Mouse (Mus musculus): ENCODE measurements around the gene Syngap1.

Syngap1 gene

DNA sequence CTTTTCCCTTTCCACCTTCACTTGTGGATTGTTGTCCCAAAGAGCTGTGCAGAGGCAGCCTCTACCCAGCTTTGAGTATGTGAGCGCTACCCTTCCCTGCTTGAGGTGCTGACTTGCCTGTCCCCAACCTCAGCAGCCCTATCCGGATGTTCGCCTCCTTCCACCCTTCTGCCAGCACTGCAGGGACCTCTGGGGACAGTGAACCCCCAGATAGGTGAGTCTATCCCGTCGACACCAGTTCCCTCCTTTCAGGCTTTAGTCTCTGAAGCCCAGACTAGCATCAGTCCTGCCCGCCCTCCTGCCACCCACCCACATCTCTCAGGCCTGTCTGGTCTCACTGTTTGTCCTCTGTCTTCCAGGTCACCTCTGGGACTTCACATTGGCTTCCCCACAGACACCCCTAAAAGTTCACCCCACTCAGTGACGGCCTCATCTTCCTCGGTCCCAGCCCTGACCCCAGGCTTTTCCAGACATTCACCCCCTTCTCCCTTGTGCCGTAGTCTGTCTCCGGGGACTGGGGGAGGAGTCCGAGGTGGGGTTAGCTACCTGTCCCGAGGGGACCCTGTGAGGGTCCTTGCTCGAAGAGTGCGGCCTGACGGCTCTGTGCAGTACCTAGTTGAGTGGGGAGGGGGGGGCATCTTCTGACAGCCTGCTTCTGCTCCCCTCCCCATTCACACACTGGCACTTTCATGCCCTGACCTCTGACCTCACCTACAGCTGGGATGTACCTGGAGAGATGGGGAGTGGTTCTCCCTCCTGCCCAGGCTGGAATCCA, 3.9 kb upstream of the Syngap1 start:
- no peak for DNase-seq (ENCODE audit: low spot score)

DNA sequence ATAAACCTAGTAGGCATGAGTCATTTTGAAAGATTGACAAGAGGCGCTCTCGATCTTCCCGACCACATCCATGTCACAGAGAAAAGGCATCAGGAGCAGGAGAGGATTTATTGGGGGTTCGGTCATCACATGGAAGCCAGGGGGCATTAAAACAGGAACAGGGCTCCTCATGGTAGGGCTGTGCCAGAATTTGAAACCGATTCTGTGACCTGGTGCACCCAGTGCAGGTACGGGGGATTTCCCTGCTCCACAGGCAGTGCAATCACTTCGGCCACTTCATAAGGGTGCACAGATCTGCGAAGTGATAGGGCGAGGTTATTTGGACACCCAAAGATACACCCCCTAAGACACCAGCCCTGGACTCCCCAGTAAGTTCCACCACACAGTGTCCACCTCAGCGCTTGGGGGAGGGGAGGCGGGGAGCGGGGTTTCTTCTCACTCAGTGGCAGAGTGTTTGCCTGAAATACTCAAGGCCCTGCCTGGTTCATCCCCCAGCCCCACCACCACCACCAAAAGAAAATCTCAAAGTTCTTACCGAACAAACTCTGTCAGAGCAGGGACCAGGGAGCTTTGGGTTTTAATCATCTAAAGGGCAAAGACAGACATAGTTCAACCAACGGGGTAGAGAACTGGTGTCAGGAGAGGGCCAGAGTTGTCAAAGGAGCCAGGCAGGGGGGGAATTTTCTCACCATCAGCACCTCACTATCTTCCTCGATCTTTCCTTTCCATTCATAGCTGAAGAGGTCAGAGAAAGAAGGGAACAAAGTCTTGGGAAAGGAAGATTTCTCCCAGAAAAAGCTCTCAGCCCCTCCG, 3.0 kb upstream of the Syngap1 start:
- no peak for DNase-seq (ENCODE audit: low spot score)

DNA sequence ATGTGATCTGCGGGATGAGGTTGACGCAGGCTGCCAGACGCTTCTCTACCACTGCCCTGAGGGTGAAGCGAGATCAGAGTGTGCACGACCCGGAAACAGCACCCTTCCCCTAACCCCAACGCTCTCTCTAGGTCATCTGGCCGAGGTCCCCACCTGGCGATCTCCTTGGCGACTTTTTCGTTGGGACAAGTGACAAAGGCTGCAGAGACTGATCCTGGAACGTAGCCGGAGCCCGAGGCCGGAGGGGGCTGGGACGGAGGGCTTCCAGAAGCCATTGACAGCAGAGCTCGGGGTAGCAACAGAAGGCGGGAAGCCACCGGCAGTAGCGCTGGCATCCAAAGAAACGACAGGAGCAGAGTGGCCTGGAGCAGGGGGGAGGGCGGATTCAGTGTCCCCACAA, 2.3 kb upstream of the Syngap1 start:
- no peak for DNase-seq (ENCODE audit: low spot score)

DNA sequence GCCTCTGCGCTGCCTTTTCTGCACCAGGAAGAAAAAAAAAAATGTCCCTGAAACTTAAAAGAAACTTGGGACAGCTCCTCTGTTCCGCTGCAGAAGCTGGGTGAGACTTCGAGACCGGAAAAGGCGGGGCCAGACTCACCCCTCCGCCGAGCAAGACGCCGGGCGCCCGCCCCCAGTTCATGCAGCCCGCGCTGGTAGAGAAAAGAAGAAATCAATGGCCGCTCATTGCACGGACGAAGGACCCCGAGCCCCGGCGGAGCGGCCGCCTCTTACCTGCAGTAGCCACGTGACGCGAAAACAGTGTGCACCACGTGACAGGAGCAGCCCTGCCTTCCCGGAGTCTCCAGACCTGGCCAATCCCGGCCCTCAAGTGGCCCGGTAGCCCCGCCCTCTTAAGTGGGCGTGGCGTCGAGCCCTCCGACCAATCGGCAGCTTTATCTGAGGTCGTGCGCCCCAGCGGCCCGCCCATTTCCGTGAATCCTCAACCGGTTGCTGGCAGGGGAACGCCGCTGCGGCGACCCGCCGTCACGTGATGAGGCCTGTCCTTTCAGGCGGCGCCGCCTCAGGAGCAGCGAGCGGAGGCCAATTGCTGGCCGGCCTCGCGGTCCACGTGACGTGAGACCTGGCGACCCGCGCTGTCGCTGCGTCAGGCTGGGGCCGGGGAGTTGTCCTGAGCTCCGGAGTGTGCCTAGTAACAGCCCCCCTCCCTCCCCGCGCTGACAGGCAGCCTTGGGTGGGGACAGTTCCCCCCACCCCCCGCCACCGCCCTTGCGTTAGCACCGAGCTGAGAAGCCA, 1.7 kb upstream of the Syngap1 start, which contains the start of gene Cuta:
Gene Cuta (minus strand): TSS at position 392 of the 795 bp plus-strand sequence.
- DNase-seq (ENCODE audit: low spot score): peak; percentile 100

DNA sequence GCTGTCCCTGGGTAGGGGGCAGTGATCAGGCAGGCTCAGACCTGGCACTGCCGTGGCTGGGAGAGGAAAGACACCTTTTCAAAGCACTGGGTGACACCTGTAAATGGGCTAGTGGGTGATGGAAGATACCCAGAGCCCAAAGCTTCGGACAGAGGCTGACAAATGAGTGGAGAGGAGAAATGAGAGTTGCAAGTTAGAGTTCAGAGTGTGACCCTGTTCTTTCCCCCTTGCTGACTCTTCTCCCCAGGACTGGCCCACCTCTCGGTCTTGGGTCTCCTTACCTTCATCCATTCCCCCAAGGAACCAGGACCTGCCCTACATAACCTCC, 1.1 kb upstream of the Syngap1 start:
- DNase-seq (ENCODE audit: low spot score): no peak

DNA sequence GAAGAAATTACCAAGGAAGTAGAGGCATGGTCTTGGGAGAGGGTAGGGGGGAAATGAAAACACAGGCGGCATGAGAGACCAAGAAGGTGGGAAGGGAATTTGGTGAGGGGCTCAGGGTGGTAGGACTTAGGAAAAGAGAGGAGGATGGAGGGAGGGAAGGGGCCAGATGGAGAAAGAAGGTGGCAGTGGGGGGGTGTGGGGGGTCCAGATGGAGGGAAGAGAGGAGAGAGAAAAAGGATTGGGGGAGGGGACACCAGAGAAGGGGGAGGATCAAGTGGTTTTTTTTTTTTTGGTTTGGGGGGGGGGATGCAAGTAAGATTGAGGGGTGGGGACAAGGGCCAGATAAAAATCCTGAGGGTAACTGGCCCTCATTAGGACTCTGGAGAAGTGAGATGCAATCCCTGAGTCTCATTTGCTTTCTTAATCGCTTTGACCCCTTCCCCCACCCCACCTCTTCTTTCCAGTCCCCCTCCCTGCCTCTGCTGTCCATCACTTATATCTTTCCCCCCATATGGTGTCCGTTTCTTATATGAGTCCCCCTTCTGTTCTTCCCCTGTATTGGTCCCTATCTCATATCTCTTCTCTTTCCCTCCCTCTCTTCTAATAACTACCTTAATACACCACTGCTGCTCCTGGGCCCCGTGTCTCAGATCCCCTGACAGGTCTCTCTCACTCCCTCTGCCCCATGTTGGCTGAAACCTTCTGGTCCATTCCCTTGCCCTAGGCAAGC, 953 bp downstream of the Syngap1 start:
- DNase-seq (ENCODE audit: low spot score): no peak

DNA sequence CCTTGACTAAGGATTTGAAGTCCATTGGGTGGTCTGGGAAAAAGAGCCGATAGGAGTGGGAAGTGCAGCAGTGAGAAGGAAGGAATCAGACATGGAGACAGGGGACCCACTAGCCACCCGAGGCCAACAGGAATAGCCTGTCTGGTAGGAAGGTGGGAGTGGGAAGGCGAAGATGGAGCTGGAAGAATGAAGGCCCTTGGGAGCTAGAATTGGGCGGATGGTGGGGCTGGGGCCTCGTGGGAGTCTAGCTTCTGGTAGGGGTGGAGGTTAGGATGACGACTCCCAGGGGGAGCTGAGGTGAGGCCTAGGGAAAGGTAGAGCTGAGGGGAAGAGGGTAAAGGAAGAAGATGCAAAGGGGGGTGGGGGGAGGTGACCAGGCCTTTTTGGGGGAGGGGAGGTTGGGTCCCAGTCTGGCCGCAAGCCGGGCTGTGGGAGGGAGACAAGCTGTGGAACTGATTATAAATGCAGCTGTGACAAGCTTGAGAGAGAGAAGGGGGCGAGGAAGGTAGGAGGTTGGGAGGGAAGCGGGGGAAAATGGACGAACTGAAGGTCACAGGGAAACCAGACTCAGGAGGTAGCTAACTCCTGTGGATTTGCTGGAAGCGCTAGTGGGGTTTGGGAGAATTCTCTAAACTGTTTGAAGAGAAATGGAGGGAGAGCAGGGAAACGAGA, 4.9 kb downstream of the Syngap1 start:
- DNase-seq (ENCODE audit: low spot score): no peak

DNA sequence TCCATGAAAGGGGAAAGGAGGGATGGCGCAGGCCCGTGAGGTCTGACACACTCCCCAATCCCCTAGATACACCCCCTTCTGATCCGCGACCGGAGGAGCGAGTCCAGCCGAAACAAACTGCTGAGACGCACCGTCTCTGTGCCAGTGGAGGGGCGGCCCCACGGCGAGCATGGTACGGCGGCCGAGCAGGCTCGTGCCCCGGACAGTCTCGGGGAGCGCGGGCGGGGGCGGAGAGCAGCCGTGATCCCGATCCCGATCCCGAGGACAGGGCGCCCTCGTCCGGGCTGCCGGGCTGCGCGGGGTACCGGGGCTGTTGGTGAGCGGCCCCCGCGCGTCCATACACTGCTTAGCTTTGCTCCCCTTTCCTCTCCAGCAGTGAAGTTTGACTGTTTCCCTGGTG, 5.5 kb downstream of the Syngap1 start:
- DNase-seq (ENCODE audit: low spot score): peak; percentile 75

DNA sequence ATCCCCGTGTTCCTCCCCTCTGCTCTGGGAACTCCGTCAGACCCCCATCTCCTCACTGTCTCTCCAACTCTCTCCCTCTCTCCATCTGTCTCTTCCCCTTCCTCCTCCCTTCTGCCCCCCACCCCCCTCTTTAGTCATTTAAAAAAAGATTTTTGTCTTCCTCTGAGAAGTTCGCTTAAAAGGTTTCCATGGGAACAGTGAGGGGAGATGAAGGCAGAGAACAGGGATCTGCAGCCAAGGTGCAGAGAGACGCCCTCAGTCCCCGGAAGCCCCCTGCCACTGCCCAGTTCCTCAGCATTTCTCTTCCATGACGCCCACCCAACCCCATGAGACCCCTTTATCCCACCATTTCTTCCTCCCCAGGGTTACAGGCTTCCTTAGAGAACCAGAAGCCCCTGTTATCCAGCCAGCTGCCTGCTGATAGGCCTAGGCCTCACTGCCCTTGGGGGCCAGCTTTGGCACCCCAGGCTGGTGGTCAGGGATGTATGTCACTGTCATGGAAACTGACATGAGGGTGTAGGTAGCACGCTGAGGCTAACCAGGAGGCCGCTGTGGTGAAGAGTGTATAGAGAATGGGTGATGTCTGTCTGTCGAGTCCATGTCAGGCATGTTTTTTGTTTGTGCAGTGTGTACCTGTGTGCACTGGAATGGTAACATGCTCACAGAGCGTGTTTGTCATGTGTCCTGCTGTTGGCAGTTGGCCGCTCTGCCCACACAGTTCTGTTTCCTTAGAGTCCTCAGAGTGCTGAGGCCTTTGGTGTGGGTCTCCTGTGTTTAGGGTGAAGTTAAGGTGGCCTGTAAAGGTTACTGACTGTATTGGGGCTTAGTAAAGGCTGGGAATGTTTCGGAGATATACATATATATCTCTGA, 6.4 kb downstream of the Syngap1 start:
- no peak for DNase-seq (ENCODE audit: low spot score)

DNA sequence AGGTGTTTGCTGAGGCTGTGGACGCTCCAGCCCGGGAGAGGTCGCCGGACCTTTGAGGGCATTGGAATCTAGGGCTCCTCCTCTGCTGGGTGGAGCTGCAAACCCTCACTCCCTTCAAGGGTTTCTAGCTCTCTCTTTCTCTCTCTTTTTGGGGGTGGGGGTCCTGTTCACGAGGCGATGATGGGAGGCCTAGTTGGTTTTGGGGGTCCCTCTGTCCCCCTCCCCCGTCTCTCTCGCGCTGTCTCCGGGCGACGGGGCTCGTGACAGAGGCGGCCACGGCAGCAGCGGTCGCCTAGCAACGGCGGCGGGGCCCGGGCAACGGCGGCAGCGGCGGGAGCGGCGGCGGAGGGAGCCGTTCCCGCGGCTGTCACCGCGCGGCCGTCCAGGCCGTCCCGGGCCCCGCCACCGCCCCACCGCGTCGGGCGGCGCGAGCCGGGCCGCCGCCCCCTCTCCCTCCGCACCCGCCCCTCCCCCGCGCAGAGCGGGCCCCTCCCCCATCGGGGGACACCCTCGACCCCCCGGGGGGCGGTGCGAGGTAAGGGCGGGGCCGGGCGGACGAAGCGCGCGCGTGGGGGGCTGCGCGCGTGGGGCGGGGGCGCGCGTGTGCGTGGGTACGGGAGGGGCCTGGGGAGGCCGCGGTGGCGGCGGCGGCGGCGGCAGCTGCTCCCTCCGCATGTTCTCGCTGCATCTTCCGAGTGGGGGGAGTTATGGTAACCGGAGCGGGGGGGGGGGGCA, 7.4 kb downstream of the Syngap1 start:
- DNase-seq (ENCODE audit: low spot score): no peak

DNA sequence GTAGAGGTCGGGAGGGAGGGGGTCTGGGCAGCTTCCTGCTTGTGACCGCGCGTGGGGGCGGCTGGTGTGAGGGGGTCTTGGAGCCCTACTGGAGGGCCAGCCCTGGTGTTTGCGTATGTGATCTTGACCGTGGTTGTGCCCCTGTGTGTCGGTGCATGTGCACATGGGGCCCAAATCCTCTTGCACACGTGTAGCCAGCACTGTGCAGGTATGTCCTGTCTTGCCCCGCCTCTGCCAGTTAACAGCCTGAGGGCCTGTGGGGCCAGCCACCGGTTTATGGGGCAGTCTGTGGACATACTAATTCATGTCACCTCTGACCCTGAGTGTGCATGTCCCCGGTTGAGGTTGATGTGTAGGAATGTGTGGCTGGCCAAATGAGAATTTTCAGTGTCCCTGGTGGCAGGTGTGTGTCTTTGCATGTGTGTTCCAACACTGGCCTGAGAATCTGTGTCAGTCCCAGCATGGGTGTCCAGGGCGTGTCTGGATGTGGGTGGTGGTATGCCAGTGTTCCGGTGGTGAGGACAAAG, 8.1 kb downstream of the Syngap1 start:
- DNase-seq (ENCODE audit: low spot score): no peak

DNA sequence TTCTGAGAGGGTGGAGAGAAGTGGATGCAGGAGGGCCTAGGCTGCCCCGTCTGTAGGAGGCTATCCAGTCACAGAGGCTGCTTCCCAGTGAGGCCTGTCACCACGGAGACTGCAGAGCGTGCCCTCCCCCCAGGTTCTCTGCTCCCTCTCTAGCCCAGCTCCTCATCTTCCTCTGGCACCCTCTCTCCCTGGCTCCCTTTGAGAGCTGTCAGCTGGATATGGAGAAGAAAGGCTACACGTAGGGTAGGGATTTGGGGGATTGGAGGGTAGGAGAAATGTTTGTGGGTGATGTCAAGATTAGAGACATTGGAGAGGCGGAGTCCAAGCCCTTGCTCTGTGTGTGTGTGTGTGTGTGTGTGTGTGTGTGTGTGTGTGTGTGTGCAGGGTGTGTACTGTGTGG, 8.8 kb downstream of the Syngap1 start:
- DNase-seq (ENCODE audit: low spot score): no peak

DNA sequence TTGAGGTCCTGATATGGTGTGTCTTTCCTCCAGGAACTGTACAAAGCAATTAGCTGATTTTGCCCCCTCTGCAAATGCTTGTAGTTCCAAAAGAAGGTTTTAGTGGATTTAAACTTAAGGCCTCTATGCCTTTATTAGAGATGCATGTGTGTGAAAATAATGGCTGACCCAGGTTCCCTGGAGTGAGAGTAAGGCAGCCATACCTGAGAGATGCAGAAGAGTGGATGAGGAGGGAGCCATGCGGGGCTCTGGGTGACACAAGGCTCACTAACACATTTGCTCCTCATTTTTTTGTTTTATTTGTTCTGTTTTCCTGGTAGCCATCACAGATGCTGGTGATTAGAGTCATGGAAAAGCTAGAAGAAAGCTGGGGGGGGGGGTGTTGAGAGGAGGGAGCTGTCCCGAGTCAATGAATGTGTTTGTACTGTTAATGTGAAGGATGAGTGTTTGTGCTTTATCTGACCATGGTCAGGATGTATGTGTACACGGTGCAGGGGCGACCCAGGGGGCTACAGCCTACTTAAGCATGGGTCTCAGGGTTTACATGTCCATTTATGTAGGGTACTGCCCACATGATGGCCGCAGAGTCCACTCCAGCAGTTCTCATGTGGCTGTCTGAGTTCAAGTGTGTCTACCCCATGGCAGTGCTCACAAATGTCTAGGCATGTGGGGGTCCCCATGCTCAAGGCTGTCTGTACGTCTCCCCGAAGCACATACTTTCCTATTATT, 9.7 kb downstream of the Syngap1 start:
- DNase-seq (ENCODE audit: low spot score): no peak

DNA sequence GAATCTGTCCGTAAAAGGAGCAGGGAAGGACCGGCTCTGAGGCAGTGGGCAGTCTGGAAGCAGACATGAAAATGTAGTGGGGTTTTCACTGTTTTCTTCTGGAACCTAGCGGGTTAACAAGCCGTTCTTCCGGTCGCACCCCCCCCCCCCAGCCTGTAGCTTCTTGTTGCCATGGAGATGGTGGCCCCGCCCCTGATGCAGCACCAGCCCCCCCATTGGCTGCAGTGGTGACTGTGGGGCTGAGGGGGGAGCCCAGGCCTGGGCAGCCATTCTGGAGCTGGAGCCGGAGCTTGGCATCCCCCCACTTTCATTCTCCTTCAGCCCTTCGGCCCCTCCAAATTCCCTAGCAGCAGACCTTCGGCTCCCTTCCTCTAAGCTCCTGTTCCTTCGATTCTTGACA, 10.4 kb downstream of the Syngap1 start:
- peak; percentile 64 for DNase-seq (ENCODE audit: low spot score)

DNA sequence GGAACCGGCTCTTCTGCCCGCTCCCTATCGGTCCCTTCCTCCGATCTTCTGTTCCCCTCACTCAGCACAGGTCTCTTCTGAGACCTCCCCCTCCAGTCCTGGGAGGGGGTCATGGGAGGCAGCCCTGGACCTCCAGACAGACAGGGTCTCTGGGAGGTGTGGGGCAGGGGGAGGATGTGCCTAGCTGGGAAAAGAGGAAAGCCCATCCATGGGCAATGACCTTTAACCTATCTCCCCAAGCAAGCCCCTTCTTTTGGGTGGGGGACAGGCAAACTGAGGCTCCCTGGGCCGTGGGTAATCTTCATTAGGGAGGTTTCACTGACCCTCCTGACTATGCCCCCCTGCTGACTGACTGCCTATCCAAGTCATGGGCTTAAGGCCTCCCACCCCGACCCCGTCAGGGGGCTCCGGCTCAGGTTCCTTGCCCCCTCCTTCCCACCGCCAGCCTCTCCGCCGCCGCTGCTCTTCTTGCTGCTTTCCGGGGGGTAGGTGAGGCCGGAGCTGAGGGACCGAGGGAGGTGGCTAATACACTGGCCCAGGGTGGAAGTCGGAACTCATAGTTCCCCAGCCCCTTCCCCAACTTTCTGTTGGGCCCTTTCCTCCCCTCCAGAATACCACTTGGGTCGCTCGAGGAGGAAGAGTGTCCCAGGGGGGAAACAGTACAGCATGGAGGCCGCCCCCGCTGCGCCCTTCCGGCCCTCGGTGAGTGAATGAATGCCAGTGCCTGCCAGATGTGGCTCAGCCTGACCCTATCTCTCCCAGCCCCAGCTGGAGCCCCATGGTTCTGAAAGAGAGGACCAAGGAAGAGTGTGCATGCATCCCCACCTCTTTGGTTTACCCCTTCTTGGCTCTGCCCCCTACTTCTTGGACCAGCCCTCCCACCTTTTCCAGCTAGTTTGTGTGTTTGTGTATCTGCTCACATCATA, 11.2 kb downstream of the Syngap1 start:
- no peak for DNase-seq (ENCODE audit: low spot score)

DNA sequence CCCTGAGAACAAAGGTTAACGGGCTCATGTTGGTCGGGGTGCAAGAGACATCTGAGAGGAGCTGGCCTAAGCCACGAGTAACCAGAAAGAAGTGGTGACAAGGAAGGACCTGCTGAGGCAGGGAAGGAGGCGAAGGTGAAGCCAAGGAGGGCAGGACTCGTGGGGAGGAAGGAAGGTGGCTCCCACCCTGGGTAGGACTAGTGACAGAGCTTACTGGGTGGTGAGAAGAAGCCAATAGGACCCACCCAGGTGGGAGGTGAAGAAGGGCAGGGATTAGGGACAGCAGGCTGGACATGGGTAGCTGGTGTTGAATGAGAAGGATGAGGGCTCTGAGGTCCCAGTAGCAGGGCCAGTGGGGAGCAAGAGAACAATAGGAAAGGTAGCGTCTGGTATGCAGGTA, 12.1 kb downstream of the Syngap1 start:
- DNase-seq (ENCODE audit: low spot score): no peak

DNA sequence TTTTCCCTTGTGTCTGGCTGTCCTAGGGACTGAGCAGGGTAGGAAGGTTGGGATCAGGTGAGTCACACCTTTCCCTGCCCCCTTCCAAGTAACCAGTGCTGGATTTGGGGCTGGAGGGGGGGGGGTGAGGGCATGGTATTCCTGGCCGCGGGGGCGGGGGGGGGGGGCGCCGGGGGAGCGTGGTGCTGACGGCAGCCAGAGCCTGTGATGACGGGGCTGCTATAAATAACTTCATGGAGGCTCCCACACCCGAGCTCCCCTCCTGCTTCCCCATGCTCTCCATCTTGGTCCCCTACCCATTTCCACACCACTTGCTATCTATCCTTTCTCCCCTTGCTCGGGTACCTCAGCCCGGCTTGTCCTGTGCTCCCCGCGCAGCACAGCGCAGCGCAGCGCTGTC, 12.7 kb downstream of the Syngap1 start:
- no peak for DNase-seq (ENCODE audit: low spot score)

DNA sequence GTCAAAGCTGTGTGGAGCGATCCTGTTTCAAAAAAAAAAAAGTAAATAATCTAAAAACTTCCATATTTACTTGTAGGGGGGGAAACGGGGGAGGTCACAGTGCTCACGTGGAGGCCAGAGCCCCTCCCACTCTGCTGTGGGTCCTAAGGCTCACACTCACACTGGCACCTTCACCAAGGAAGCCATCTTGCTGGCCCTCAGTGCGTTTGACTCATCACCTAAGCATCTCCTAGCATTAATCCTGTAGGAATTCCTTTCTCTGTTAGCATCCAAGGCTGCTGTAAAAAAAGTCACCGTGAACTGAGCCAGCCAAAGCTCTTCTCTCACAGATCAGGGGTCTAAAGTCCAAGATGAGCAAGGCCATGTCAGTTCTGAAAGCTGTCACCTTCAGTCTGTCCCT, 15.3 kb downstream of the Syngap1 start:
- DNase-seq (ENCODE audit: low spot score): no peak

Data from testis, postnatal 14 days (tissue).